Mouse (Mus musculus) frontal cortex, postnatal 36 days (tissue): ENCODE results near the gene Smyd3.

Source experiments
- DNase-seq, 2 experiments: peaks; one replicate each; pipeline ENCODE4 v3.0.0; 2022; ENCODE audit warnings: low spot score in 2 of 2

Smyd3 gene

GRCm38 (mm10) chr1:179289744-179290143, 228.1 kb downstream of the Smyd3 start:
- no peak for DNase-seq

- no peak for DNase-seq
Measured at GRCm38 (mm10) chr1:179286748-179287147, 231.1 kb downstream of the Smyd3 start.

- DNase-seq, result no peak
Measured at GRCm38 (mm10) chr1:179282821-179283220, 235.0 kb downstream of the Smyd3 start.

GRCm38 (mm10) chr1:179281401-179282121, 236.3 kb downstream of the Smyd3 start:
- DNase-seq, result no peak

GRCm38 (mm10) chr1:179279116-179279515, 238.7 kb downstream of the Smyd3 start:
- no peak for DNase-seq

- no peak for DNase-seq
Measured at GRCm38 (mm10) chr1:179277346-179277745, 240.5 kb downstream of the Smyd3 start.

- no peak for DNase-seq
Measured at GRCm38 (mm10) chr1:179276866-179277265, 241.0 kb downstream of the Smyd3 start.

GRCm38 (mm10) chr1:179272926-179273325, 244.9 kb downstream of the Smyd3 start:
- no peak for DNase-seq

GRCm38 (mm10) chr1:179272351-179272750, 245.5 kb downstream of the Smyd3 start:
- no peak for DNase-seq

- no peak for DNase-seq
Measured at GRCm38 (mm10) chr1:179266936-179267335, 250.9 kb downstream of the Smyd3 start.

- DNase-seq, result peak; percentile 17 to 19
Measured at GRCm38 (mm10) chr1:179261496-179261966, 256.3 kb downstream of the Smyd3 start.

- no peak for DNase-seq
Measured at GRCm38 (mm10) chr1:179255826-179256512, 261.9 kb downstream of the Smyd3 start.

- no peak for DNase-seq
Measured at GRCm38 (mm10) chr1:179254531-179254930, 263.3 kb downstream of the Smyd3 start.

- no peak for DNase-seq
Measured at GRCm38 (mm10) chr1:179252611-179253010, 265.2 kb downstream of the Smyd3 start.

- DNase-seq, result no peak
Measured at GRCm38 (mm10) chr1:179250388-179250787, 267.5 kb downstream of the Smyd3 start.

GRCm38 (mm10) chr1:179243554-179243953, 274.3 kb downstream of the Smyd3 start:
- DNase-seq, result no peak

GRCm38 (mm10) chr1:179240663-179241279, 277.1 kb downstream of the Smyd3 start:
- no peak for DNase-seq

GRCm38 (mm10) chr1:179238639-179239038, 279.2 kb downstream of the Smyd3 start:
- no peak for DNase-seq

GRCm38 (mm10) chr1:179237989-179238388, 279.9 kb downstream of the Smyd3 start:
- DNase-seq, result no peak

GRCm38 (mm10) chr1:179236217-179236840, 281.5 kb downstream of the Smyd3 start:
- no peak for DNase-seq

- peak; percentile 64 to 83 for DNase-seq
Measured at GRCm38 (mm10) chr1:179231777-179232661, 285.8 kb downstream of the Smyd3 start.
